Mouse (Mus musculus): ENCODE results near the gene Slc16a6. TPM values are rescaled to one million over a fixed set of nuclear protein-coding genes. Genes with fewer than 3 reads are reported as not detected.

The Slc16a6 gene
- polyA plus RNA-seq, 1 experiment from 2014 or later: 6.0 TPM

GRCm38 (mm10) chr11:109476653-109477052 lies 3.3 kb upstream of the Slc16a6 start:
- Histone ChIP-seq H3K4me1 (replicated peaks; ENCODE audit: control insufficient read depth, insufficient read depth, low read length) (peaks cover 20% of the 10 kb centered on the region), H3K4me2 (ENCODE audit: low read depth, low read length, severe bottlenecking) (peak overlapping the region; percentile 20; the same call in 1 of the 2 replicates), H3K27ac (ENCODE audit: low read depth, low read length) (peak overlapping the region; percentile 67), H3K9ac (ENCODE audit: low read length) (no peak overlapping the region), H3K4me3 (ENCODE audit: low read depth, low read length) (no peak overlapping the region), H3K9me3 (ENCODE audit: control insufficient read depth, low read length) (no peaks in the 10 kb centered on the region), H3K27me3 (ENCODE audit: control insufficient read depth, insufficient read depth, low read length) (no peaks in the 10 kb centered on the region), H3K36me3 (ENCODE audit: control insufficient read depth, insufficient read depth, low read length) (no peaks in the 10 kb centered on the region)
- 36% methylated on average over 6 of the region's 6 CpGs for WGBS
- DNase-seq (ENCODE audit: low spot score) (no peak), ATAC-seq (replicated peaks; ENCODE audit: low FRiP score) (no peak)

GRCm38 (mm10) chr11:109476241-109476640 lies 2.8 kb upstream of the Slc16a6 start:
- peak; percentile 25; the same call in 1 of the 2 replicates for ATAC-seq (replicated peaks; ENCODE audit: low FRiP score)
- DNase-seq (ENCODE audit: low spot score): no peak
- peak overlapping the region; percentile 20; the same call in 1 of the 2 replicates for H3K4me2 ChIP-seq (ENCODE audit: low read depth, low read length, severe bottlenecking)
- H3K9me3 ChIP-seq (ENCODE audit: control insufficient read depth, low read length): no peaks in the 10 kb centered on the region
- 4% methylated on average over 2 of the region's 2 CpGs for WGBS
- no peak overlapping the region for H3K4me3 ChIP-seq (ENCODE audit: low read depth, low read length)
- H3K27me3 ChIP-seq (ENCODE audit: control insufficient read depth, insufficient read depth, low read length): no peaks in the 10 kb centered on the region
- peak overlapping the region; percentile 67 for H3K27ac ChIP-seq (ENCODE audit: low read depth, low read length)
- H3K36me3 ChIP-seq (ENCODE audit: control insufficient read depth, insufficient read depth, low read length): no peaks in the 10 kb centered on the region
- H3K4me1 ChIP-seq (replicated peaks; ENCODE audit: control insufficient read depth, insufficient read depth, low read length): peaks cover 20% of the 10 kb centered on the region
- H3K9ac ChIP-seq (ENCODE audit: low read length): peak overlapping the region; percentile 16; the same call in 1 of the 2 replicates

GRCm38 (mm10) chr11:109475717-109476116 lies 2.3 kb upstream of the Slc16a6 start:
- H3K9ac ChIP-seq (ENCODE audit: low read length): peak overlapping the region; percentile 16; the same call in 1 of the 2 replicates
- H3K27me3 ChIP-seq (ENCODE audit: control insufficient read depth, insufficient read depth, low read length): no peaks in the 10 kb centered on the region
- 62% methylated on average over 4 of the region's 4 CpGs for WGBS
- peak overlapping the region; percentile 67; the same call in 1 of the 2 replicates for H3K27ac ChIP-seq (ENCODE audit: low read depth, low read length)
- ATAC-seq (replicated peaks; ENCODE audit: low FRiP score): no peak
- H3K4me2 ChIP-seq (ENCODE audit: low read depth, low read length, severe bottlenecking): peak overlapping the region; percentile 20; the same call in 1 of the 2 replicates
- H3K36me3 ChIP-seq (ENCODE audit: control insufficient read depth, insufficient read depth, low read length): no peaks in the 10 kb centered on the region
- no peak overlapping the region for H3K4me3 ChIP-seq (ENCODE audit: low read depth, low read length)
- H3K9me3 ChIP-seq (ENCODE audit: control insufficient read depth, low read length): no peaks in the 10 kb centered on the region
- no peak for DNase-seq (ENCODE audit: low spot score)
- peaks cover 20% of the 10 kb centered on the region for H3K4me1 ChIP-seq (replicated peaks; ENCODE audit: control insufficient read depth, insufficient read depth, low read length)

GRCm38 (mm10) chr11:109474836-109475235 lies 1.4 kb upstream of the Slc16a6 start:
- H3K9me3 ChIP-seq (ENCODE audit: control insufficient read depth, low read length): no peaks in the 10 kb centered on the region
- H3K9ac ChIP-seq (ENCODE audit: low read length): no peak overlapping the region
- no peak for DNase-seq (ENCODE audit: low spot score)
- ATAC-seq (replicated peaks; ENCODE audit: low FRiP score): no peak
- H3K27me3 ChIP-seq (ENCODE audit: control insufficient read depth, insufficient read depth, low read length): no peaks in the 10 kb centered on the region
- H3K27ac ChIP-seq (ENCODE audit: low read depth, low read length): no peak overlapping the region
- no peak overlapping the region for H3K4me3 ChIP-seq (ENCODE audit: low read depth, low read length)
- H3K4me1 ChIP-seq (replicated peaks; ENCODE audit: control insufficient read depth, insufficient read depth, low read length): peaks cover 18% of the 10 kb centered on the region
- no peaks in the 10 kb centered on the region for H3K36me3 ChIP-seq (ENCODE audit: control insufficient read depth, insufficient read depth, low read length)
- 77% methylated on average over 13 of the region's 13 CpGs for WGBS
- no peak overlapping the region for H3K4me2 ChIP-seq (ENCODE audit: low read depth, low read length, severe bottlenecking)

- Histone ChIP-seq H3K27ac (ENCODE audit: low read depth, low read length) (peak overlapping the region; percentile 85), H3K4me2 (ENCODE audit: low read depth, low read length, severe bottlenecking) (peak overlapping the region; percentile 94), H3K36me3 (ENCODE audit: control insufficient read depth, insufficient read depth, low read length) (no peaks in the 10 kb centered on the region), H3K4me1 (replicated peaks; ENCODE audit: control insufficient read depth, insufficient read depth, low read length) (peaks cover 16% of the 10 kb centered on the region; the same call in 1 of the 2 replicates), H3K27me3 (ENCODE audit: control insufficient read depth, insufficient read depth, low read length) (no peaks in the 10 kb centered on the region), H3K9ac (ENCODE audit: low read length) (peak overlapping the region; percentile 94), H3K9me3 (ENCODE audit: control insufficient read depth, low read length) (no peaks in the 10 kb centered on the region), H3K4me3 (ENCODE audit: low read depth, low read length) (peak overlapping the region; percentile 76)
- ATAC-seq (replicated peaks; ENCODE audit: low FRiP score) (peak; percentile 31), DNase-seq (ENCODE audit: low spot score) (no peak)
- 11% methylated on average over 14 of the region's 14 CpGs for WGBS
Measured at GRCm38 (mm10) chr11:109474086-109474742, 816 bp upstream of the Slc16a6 start.

GRCm38 (mm10) chr11:109472821-109473170 lies 602 bp downstream of the Slc16a6 start:
- peak; percentile 45; the same call in 1 of the 2 replicates for ATAC-seq (replicated peaks; ENCODE audit: low FRiP score)
- 0% methylated on average over 13 of the region's 13 CpGs for WGBS
- H3K9me3 ChIP-seq (ENCODE audit: control insufficient read depth, low read length): no peaks in the 10 kb centered on the region
- no peak for DNase-seq (ENCODE audit: low spot score)
- peak overlapping the region; percentile 50; the same call in 1 of the 2 replicates for H3K27ac ChIP-seq (ENCODE audit: low read depth, low read length)
- no peaks in the 10 kb centered on the region for H3K36me3 ChIP-seq (ENCODE audit: control insufficient read depth, insufficient read depth, low read length)
- H3K4me3 ChIP-seq (ENCODE audit: low read depth, low read length): peak overlapping the region; percentile 76
- H3K4me2 ChIP-seq (ENCODE audit: low read depth, low read length, severe bottlenecking): peak overlapping the region; percentile 94
- H3K4me1 ChIP-seq (replicated peaks; ENCODE audit: control insufficient read depth, insufficient read depth, low read length): peaks cover 16% of the 10 kb centered on the region; the same call in 1 of the 2 replicates
- H3K27me3 ChIP-seq (ENCODE audit: control insufficient read depth, insufficient read depth, low read length): no peaks in the 10 kb centered on the region
- peak overlapping the region; percentile 94 for H3K9ac ChIP-seq (ENCODE audit: low read length)

- Histone ChIP-seq H3K9me3 (ENCODE audit: control insufficient read depth, low read length) (no peaks in the 10 kb centered on the region), H3K4me1 (replicated peaks; ENCODE audit: control insufficient read depth, insufficient read depth, low read length) (peaks cover 14% of the 10 kb centered on the region; the same call in 1 of the 2 replicates), H3K4me2 (ENCODE audit: low read depth, low read length, severe bottlenecking) (peak overlapping the region; percentile 94), H3K27ac (ENCODE audit: low read depth, low read length) (no peak overlapping the region), H3K36me3 (ENCODE audit: control insufficient read depth, insufficient read depth, low read length) (no peaks in the 10 kb centered on the region), H3K27me3 (ENCODE audit: control insufficient read depth, insufficient read depth, low read length) (no peaks in the 10 kb centered on the region), H3K4me3 (ENCODE audit: low read depth, low read length) (peak overlapping the region; percentile 76), H3K9ac (ENCODE audit: low read length) (peak overlapping the region; percentile 94)
- peak; percentile 76 for DNase-seq (ENCODE audit: low spot score)
- WGBS: 1% methylated on average over 33 of the region's 33 CpGs
- ATAC-seq (replicated peaks; ENCODE audit: low FRiP score): no peak; the same call in 1 of the 2 replicates
Measured at GRCm38 (mm10) chr11:109472171-109472691, 1.2 kb downstream of the Slc16a6 start.

- DNase-seq (ENCODE audit: low spot score): no peak
- ATAC-seq (replicated peaks; ENCODE audit: low FRiP score): no peak
- WGBS: 29% methylated on average over 15 of the region's 15 CpGs
- Histone ChIP-seq H3K36me3 (ENCODE audit: control insufficient read depth, insufficient read depth, low read length) (no peaks in the 10 kb centered on the region), H3K9me3 (ENCODE audit: control insufficient read depth, low read length) (no peaks in the 10 kb centered on the region), H3K4me2 (ENCODE audit: low read depth, low read length, severe bottlenecking) (peak overlapping the region; percentile 94), H3K9ac (ENCODE audit: low read length) (no peak overlapping the region; the same call in 1 of the 2 replicates), H3K4me1 (replicated peaks; ENCODE audit: control insufficient read depth, insufficient read depth, low read length) (peaks cover 6% of the 10 kb centered on the region; the same call in 1 of the 2 replicates), H3K27ac (ENCODE audit: low read depth, low read length) (no peak overlapping the region), H3K4me3 (ENCODE audit: low read depth, low read length) (peak overlapping the region; percentile 76), H3K27me3 (ENCODE audit: control insufficient read depth, insufficient read depth, low read length) (no peaks in the 10 kb centered on the region)
Measured at GRCm38 (mm10) chr11:109470921-109471861, 2.2 kb downstream of the Slc16a6 start.

All from forebrain, embryonic 11.5 days (tissue).